In genomic region chr14:17904554-17904953, GRCm38 (mm10) we compare ENCODE assay signal across 10 mouse cellular contexts.
DNase-seq lines count a peak whose midpoint lies in the region; ATAC-seq and TF ChIP-seq lines count a peak whose summit lies in the region.
"Had no signal": no experiment of that assay in that cellular context is flagged by ENCODE, and none has a peak within 500 bp of the region (broad histone marks: within the 10 kb centered on the region; RNA-seq: fewer than 3 reads in every experiment).

No protein-coding gene starts in this region.

- TF ChIP-seq CTCF in heart, postnatal 0 days (IDR thresholded peaks at IDR 0.05; ENCODE audit: low read depth): peak; percentile 36
- TF ChIP-seq CTCF in testis, adult 2 months (IDR thresholded peaks at IDR 0.05; ENCODE audit: control insufficient read depth, insufficient read depth, insufficient replicate concordance, low read depth, low read length): 0 out of 2 replicates have a peak, but pooled peaks have one; percentile 21
- TF ChIP-seq CTCF in small intestine, adult 2 months (IDR thresholded peaks at IDR 0.05; ENCODE audit: extremely low read depth, insufficient read length, insufficient replicate concordance, low read depth, low read length): peak; percentile 53; the same call in 1 of the 2 replicates

- no peak overlapping the region for H3K4me3 ChIP-seq in heart, postnatal 0 days (ENCODE audit: low read depth, low read length)
- H3K4me3 ChIP-seq in heart, embryonic 11.5 days (ENCODE audit: low read depth, low read length): no peak overlapping the region
- H3K4me3 ChIP-seq in testis, adult 2 months (ENCODE audit: control insufficient read depth, low read depth, low read length): no peak overlapping the region
- no peak overlapping the region for H3K4me3 ChIP-seq in small intestine, adult 2 months (ENCODE audit: low read depth, low read length)
- H3K4me3 ChIP-seq: limb, embryonic 12.5 days had no signal

- H3K9ac ChIP-seq in heart, postnatal 0 days (replicated peaks; ENCODE audit: low read depth, low read length): no peak overlapping the region
- no peak overlapping the region for H3K9ac ChIP-seq in heart, embryonic 11.5 days (ENCODE audit: low read depth, low read length)
- H3K9ac ChIP-seq: limb, embryonic 12.5 days had no signal

- no peak for ATAC-seq in heart, postnatal 0 days (ENCODE audit: insufficient read depth, low read depth)
- ATAC-seq in heart, embryonic 11.5 days (replicated peaks; ENCODE audit: insufficient number of reproducible peaks, low FRiP score, low TSS enrichment): no peak
- ATAC-seq in granulocyte monocyte progenitor cell, adult 5-6 weeks (replicated peaks; ENCODE audit: poor library complexity, severe bottlenecking): peak; percentile 45; the same call in 1 of the 2 replicates
- no peak for ATAC-seq in erythroblast, adult 5-6 weeks (replicated peaks; ENCODE audit: low FRiP score, poor library complexity, severe bottlenecking)

- 64% methylated on average over 1 of the region's 1 CpGs for WGBS in heart, postnatal 0 days
- WGBS in heart, embryonic 11.5 days (ENCODE audit: insufficient replicate concordance): 59% methylated on average over 1 of the region's 1 CpGs
- 59% methylated on average over 1 of the region's 1 CpGs for WGBS in small intestine, adult 2 months

- H3K4me2 ChIP-seq in heart, postnatal 0 days (ENCODE audit: low read depth, low read length): no peak overlapping the region
- no peak overlapping the region for H3K4me2 ChIP-seq in heart, embryonic 11.5 days
- H3K4me2 ChIP-seq: limb, embryonic 12.5 days had no signal

- no peaks in the 10 kb centered on the region for H3K9me3 ChIP-seq in heart, postnatal 0 days (replicated peaks; ENCODE audit: control insufficient read depth, low read length)
- no peaks in the 10 kb centered on the region for H3K9me3 ChIP-seq in heart, embryonic 11.5 days (replicated peaks; ENCODE audit: control insufficient read depth, low read length)
- H3K9me3 ChIP-seq: limb, embryonic 12.5 days had no signal

- TF ChIP-seq EP300 in heart, postnatal 0 days (IDR thresholded peaks at IDR 0.05; ENCODE audit: low read depth): no peak

- no peaks in the 10 kb centered on the region for H3K27me3 ChIP-seq in heart, postnatal 0 days (ENCODE audit: control insufficient read depth, insufficient read depth, low read length)
- H3K27me3 ChIP-seq in heart, embryonic 11.5 days (ENCODE audit: control insufficient read depth, insufficient read depth, low read length): no peaks in the 10 kb centered on the region
- H3K27me3 ChIP-seq in testis, adult 2 months (ENCODE audit: control insufficient read depth, insufficient read depth, low read length): no peaks in the 10 kb centered on the region
- no peaks in the 10 kb centered on the region for H3K27me3 ChIP-seq in small intestine, adult 2 months (ENCODE audit: control insufficient read depth, insufficient read depth, low read length)
- H3K27me3 ChIP-seq: limb, embryonic 12.5 days had no signal

- H3K4me1 ChIP-seq in heart, postnatal 0 days (ENCODE audit: control insufficient read depth, insufficient read depth): no peaks in the 10 kb centered on the region
- no peaks in the 10 kb centered on the region for H3K4me1 ChIP-seq in heart, embryonic 11.5 days (ENCODE audit: control insufficient read depth, insufficient read depth, low read length)
- no peaks in the 10 kb centered on the region for H3K4me1 ChIP-seq in testis, adult 2 months (ENCODE audit: control insufficient read depth, insufficient read depth, low read length)
- H3K4me1 ChIP-seq in small intestine, adult 2 months (ENCODE audit: control insufficient read depth, insufficient read depth, insufficient read length, low read length): peaks cover 3% of the 10 kb centered on the region; the same call in 1 of the 2 replicates
- H3K4me1 ChIP-seq: limb, embryonic 12.5 days had no signal

- no peak for DNase-seq in heart, postnatal 0 days (ENCODE audit: low spot score)
- no peak for DNase-seq in testis, postnatal 14 days (ENCODE audit: low spot score)
- DNase-seq in urinary bladder, postnatal 4 days (ENCODE audit: low spot score in 2 of 2): no peak
- DNase-seq: cerebellum, postnatal 36 days had no signal

- no peaks in the 10 kb centered on the region for H3K36me3 ChIP-seq in heart, postnatal 0 days (replicated peaks; ENCODE audit: control insufficient read depth, insufficient read depth, low read length)
- H3K36me3 ChIP-seq in heart, embryonic 11.5 days (ENCODE audit: control insufficient read depth, insufficient read depth, low read length): no peaks in the 10 kb centered on the region
- no peaks in the 10 kb centered on the region for H3K36me3 ChIP-seq in testis, adult 2 months (ENCODE audit: control insufficient read depth, insufficient read depth, low read length)
- H3K36me3 ChIP-seq in small intestine, adult 2 months (ENCODE audit: control insufficient read depth, insufficient read depth, low read length): no peaks in the 10 kb centered on the region
- H3K36me3 ChIP-seq: limb, embryonic 12.5 days had no signal

- TF ChIP-seq POLR2A in testis, adult 2 months (IDR thresholded peaks at IDR 0.05; ENCODE audit: control insufficient read depth, low read depth, low read length): no peak
- TF ChIP-seq POLR2A in small intestine, adult 2 months (IDR thresholded peaks at IDR 0.05; ENCODE audit: low read depth, low read length): no peak

- no peak overlapping the region for H3K27ac ChIP-seq in heart, postnatal 0 days (ENCODE audit: low read depth)
- H3K27ac ChIP-seq in heart, embryonic 11.5 days (ENCODE audit: low read depth, low read length): no peak overlapping the region
- H3K27ac ChIP-seq in testis, adult 2 months (ENCODE audit: control insufficient read depth, insufficient read depth, low read depth, low read length): no peak overlapping the region
- no peak overlapping the region for H3K27ac ChIP-seq in small intestine, adult 2 months (ENCODE audit: insufficient read depth, low read depth, low read length)
- H3K27ac ChIP-seq: limb, embryonic 12.5 days had no signal
